Mouse (Mus musculus): ENCODE measurements around the gene Gstm3. TPM values are rescaled to one million over a fixed set of nuclear protein-coding genes. Genes with fewer than 3 reads are reported as not detected.
"Not testable (repeated sequence)": the region's sequence is repeated elsewhere in the genome, so short reads cannot be mapped to it uniquely, and the experiment has no call there.

Gstm3 gene
- polyA plus RNA-seq, 1 experiment from 2014 or later, result not detected

- Histone ChIP-seq H3K27ac (replicated peaks) (no peak overlapping the region), H3K9me3 (no peaks in the 10 kb centered on the region), H3K9ac (no peak overlapping the region), H3K27me3 (no peaks in the 10 kb centered on the region), H3K36me3 (no peaks in the 10 kb centered on the region), H3K4me3 (no peak overlapping the region), H3K4me1 (replicated peaks) (peaks cover 5% of the 10 kb centered on the region; the same call in 1 of the 2 replicates), H3K4me2 (no peak overlapping the region)
- 97% methylated on average over 5 of the region's 5 CpGs for WGBS
- no peak for ATAC-seq (ENCODE audit: low read depth)
Observed at GRCm38 (mm10) chr3:107966631-107967030, 2.5 kb downstream of the Gstm3 start.

GRCm38 (mm10) chr3:107965592-107965991, 3.5 kb downstream of the Gstm3 start:
- 90% methylated on average over 1 of the region's 1 CpGs for WGBS
- ATAC-seq (ENCODE audit: low read depth), result no peak

DNA sequence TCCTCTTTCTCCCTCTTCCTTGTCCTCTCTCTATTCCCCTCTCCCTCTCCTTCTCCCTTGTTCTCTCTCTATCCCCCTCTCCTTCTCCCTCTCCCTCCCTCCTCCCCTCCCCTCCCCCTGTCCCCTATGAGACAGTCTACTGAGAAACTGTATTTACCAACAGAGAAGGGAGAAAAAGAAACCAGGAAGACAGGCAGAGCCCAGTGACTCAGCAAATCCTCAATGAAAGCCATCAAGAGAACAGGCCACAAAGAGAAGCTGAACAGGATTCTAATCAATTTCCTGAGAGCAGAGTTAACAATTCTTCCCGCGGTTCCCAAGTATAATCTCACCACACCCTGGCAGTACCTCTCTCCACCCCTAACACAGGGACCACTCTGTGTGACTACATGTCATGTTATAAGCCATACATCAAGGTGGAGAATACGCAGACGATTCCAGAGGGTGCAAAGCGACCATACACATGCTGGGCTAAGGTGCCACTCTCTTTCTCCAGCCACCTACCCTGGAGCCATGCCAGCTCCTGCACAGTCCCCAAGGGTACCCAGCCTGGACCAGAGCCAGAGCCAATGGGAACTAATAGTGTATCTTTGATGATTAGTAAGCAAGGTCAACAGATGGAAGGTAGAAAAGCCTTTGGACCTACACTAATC, 4.3 kb downstream of the Gstm3 start:
- Histone ChIP-seq H3K9me3 (no peaks in the 10 kb centered on the region), H3K27me3 (no peaks in the 10 kb centered on the region), H3K27ac (replicated peaks) (no peak overlapping the region), H3K4me1 (replicated peaks) (peaks cover 5% of the 10 kb centered on the region; the same call in 1 of the 2 replicates), H3K4me3 (no peak overlapping the region), H3K9ac (no peak overlapping the region), H3K36me3 (no peaks in the 10 kb centered on the region), H3K4me2 (no peak overlapping the region)
- 70% methylated on average over 5 of the region's 5 CpGs for WGBS
- ATAC-seq (ENCODE audit: low read depth), result 0 out of 2 replicates have a peak, but pooled peaks have one; percentile 36

More at GRCm38 (mm10) chr3:107965592-107965991, 3.5 kb downstream of the Gstm3 start:
- no peak overlapping the region for H3K4me3 ChIP-seq
- H3K9me3 ChIP-seq, result no peaks in the 10 kb centered on the region
- H3K27ac ChIP-seq (replicated peaks), result no peak overlapping the region
- H3K9ac ChIP-seq, result no peak overlapping the region
- no peak overlapping the region for H3K4me2 ChIP-seq
- peaks cover 5% of the 10 kb centered on the region; the same call in 1 of the 2 replicates for H3K4me1 ChIP-seq (replicated peaks)
- H3K36me3 ChIP-seq, result no peaks in the 10 kb centered on the region
- no peaks in the 10 kb centered on the region for H3K27me3 ChIP-seq

GRCm38 (mm10) chr3:107964026-107964425, 5.1 kb downstream of the Gstm3 start:
- H3K4me3 ChIP-seq, result no peak overlapping the region
- no peak overlapping the region for H3K9ac ChIP-seq
- no peak overlapping the region for H3K4me2 ChIP-seq
- no peaks in the 10 kb centered on the region for H3K27me3 ChIP-seq
- H3K27ac ChIP-seq (replicated peaks), result no peak overlapping the region
- no peaks in the 10 kb centered on the region for H3K9me3 ChIP-seq
- no peak for ATAC-seq (ENCODE audit: low read depth)
- H3K36me3 ChIP-seq, result no peaks in the 10 kb centered on the region
- 93% methylated on average over 4 of the region's 4 CpGs for WGBS
- H3K4me1 ChIP-seq (replicated peaks), result peaks cover 5% of the 10 kb centered on the region; the same call in 1 of the 2 replicates

- not testable (repeated sequence) for H3K27ac ChIP-seq (replicated peaks); H3K9ac ChIP-seq; ATAC-seq (ENCODE audit: low read depth); H3K36me3 ChIP-seq; H3K4me2 ChIP-seq; H3K27me3 ChIP-seq; H3K4me1 ChIP-seq (replicated peaks); H3K4me3 ChIP-seq; H3K9me3 ChIP-seq
- WGBS, result 90% methylated on average over 9 of the region's 9 CpGs
Observed at GRCm38 (mm10) chr3:107955260-107955659, 13.8 kb downstream of the Gstm3 start.

DNA sequence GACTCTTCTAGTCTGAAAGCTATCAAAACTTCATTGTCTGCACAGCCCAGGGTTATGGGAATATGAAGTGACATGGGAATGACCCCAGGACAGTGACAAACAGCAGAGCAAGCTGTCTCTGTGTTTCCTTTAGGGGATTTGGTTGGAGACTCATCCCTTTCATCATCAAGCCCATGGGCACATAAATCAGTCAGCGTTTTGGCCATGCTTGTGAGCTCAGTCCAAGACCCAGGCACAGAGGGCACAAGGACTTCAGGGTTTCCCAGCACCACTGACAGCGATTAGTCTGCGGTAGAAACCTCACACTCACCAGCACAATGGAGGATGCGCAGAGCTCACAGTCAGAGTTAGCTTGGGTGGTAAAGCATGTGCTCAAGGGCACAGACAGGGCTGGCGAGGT, 15.2 kb downstream of the Gstm3 start:
- H3K27me3 ChIP-seq, result no peaks in the 10 kb centered on the region
- no peaks in the 10 kb centered on the region for H3K4me1 ChIP-seq (replicated peaks)
- H3K4me2 ChIP-seq, result no peak overlapping the region
- peak; percentile 50; the same call in 1 of the 2 replicates for ATAC-seq (ENCODE audit: low read depth)
- no peak overlapping the region for H3K4me3 ChIP-seq
- 0 out of 2 replicates have a peak overlapping the region, but pooled peaks have one; percentile 18 for H3K27ac ChIP-seq (replicated peaks)
- H3K9me3 ChIP-seq, result no peaks in the 10 kb centered on the region
- no peak overlapping the region for H3K9ac ChIP-seq
- WGBS, result 82% methylated on average over 5 of the region's 5 CpGs
- no peaks in the 10 kb centered on the region for H3K36me3 ChIP-seq

DNA sequence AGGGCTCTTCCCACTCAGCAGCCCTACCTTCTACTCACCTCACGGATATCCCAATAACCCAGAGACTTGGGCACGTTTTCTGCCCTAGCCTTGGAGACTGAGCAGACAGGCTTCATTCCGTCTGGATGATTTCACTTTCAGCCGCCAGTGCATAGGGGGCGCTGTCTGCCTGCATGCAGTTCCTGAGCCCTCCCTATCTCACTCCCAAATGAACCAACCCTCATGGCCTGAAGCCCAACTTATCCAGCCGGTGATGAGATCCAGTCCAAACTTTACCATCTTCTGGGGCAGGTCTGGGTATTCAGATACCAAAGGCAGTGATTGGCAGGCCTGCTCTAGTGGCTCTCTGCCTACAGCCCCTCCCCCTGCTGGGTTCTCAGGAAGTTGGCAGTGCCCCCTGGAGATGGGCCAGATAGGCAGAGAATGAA, 15.7 kb downstream of the Gstm3 start:
- Histone ChIP-seq H3K27me3 (no peaks in the 10 kb centered on the region), H3K9me3 (no peaks in the 10 kb centered on the region), H3K4me1 (replicated peaks) (no peaks in the 10 kb centered on the region), H3K4me3 (no peak overlapping the region), H3K9ac (no peak overlapping the region), H3K36me3 (no peaks in the 10 kb centered on the region), H3K4me2 (no peak overlapping the region), H3K27ac (replicated peaks) (no peak overlapping the region)
- 31% methylated on average over 6 of the region's 6 CpGs for WGBS
- peak; percentile 74 for ATAC-seq (ENCODE audit: low read depth)

- Histone ChIP-seq H3K27me3 (no peaks in the 10 kb centered on the region), H3K9me3 (no peaks in the 10 kb centered on the region), H3K4me1 (replicated peaks) (no peaks in the 10 kb centered on the region), H3K4me2 (no peak overlapping the region), H3K9ac (no peak overlapping the region), H3K36me3 (no peaks in the 10 kb centered on the region), H3K27ac (replicated peaks) (no peak overlapping the region), H3K4me3 (no peak overlapping the region)
- WGBS, result 87% methylated on average over 11 of the region's 11 CpGs
- no peak for ATAC-seq (ENCODE audit: low read depth)
Observed at GRCm38 (mm10) chr3:107950531-107950930, 18.6 kb downstream of the Gstm3 start.

- H3K27ac ChIP-seq (replicated peaks); H3K4me1 ChIP-seq (replicated peaks); H3K9me3 ChIP-seq; H3K36me3 ChIP-seq; H3K4me3 ChIP-seq; H3K4me2 ChIP-seq; ATAC-seq (ENCODE audit: low read depth); H3K9ac ChIP-seq; H3K27me3 ChIP-seq: not testable (repeated sequence)
- WGBS, result 96% methylated on average over 1 of the region's 1 CpGs
Observed at GRCm38 (mm10) chr3:107949461-107949860, 19.6 kb downstream of the Gstm3 start.

DNA sequence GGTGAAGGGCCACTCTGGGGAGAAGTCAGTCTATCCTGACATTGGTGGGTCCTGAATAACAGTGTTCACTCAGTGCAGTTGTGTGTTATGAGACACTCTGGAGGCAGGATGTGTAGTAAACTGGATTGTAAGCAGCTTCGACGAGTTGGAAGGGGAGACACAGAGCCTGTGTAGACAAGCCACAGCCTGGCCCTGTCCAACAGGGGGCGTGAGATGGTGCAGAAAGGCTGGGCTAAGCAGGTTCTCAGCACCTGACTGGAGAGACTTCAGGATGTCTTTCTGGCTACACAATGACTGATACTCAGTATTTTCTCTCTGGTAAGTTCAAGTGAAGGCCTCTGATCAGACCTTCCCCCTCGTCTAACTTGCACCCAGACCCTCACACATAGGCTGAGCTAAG, 23.4 kb downstream of the Gstm3 start:
- Histone ChIP-seq H3K27me3 (no peaks in the 10 kb centered on the region), H3K9ac (no peak overlapping the region), H3K4me2 (no peak overlapping the region), H3K4me1 (replicated peaks) (peaks cover 21% of the 10 kb centered on the region), H3K4me3 (no peak overlapping the region), H3K36me3 (no peaks in the 10 kb centered on the region), H3K27ac (replicated peaks) (no peak overlapping the region), H3K9me3 (no peaks in the 10 kb centered on the region)
- 66% methylated on average over 4 of the region's 4 CpGs for WGBS
- no peak for ATAC-seq (ENCODE audit: low read depth)

DNA sequence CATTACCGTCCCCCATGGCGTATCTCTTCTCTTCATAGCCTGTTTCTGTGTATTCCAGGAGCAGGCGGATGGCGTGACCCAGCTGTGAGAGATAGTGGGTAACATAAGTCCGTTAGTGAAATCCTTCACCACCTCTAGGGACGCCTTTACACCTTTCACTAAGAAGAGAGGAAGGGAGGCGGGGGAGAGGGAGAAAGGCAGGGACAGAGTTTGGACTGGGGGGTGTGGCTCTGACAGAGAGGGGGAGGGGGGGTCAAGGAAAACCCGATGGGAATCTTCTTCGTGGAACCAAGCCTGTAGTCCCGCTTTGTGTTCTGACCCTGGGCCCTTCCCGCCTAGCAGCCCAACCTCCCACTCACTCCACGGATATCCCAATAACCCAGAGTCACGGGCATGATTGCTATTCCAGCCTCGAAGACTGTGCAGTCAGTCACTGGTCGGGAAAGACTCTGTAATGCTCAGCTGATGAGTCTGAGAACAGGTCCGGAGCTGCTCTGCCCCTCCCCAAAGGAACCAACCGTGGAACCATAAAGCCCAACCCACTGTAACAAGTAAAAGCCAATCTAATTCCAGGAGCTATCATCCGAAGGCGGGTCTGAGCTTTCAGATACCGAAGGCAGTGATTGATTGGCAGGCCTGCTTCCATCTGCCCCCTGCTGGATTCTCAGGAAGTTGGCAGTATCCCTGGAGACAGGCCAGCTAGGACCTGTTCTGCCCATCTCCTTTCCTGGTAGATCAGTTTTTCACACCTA, 25.7 kb downstream of the Gstm3 start, which contains the start of gene Gstm6:
Gene Gstm6 (minus strand): TSS at position 511 of the 752 bp plus-strand sequence.
- Histone ChIP-seq H3K27ac (replicated peaks) (no peak within 1 kb of the TSS), H3K4me2 (peak within 1 kb of the TSS; percentile 52), H3K36me3 (no peaks in the 10 kb centered on the region), H3K4me3 (peak within 1 kb of the TSS; percentile 27), H3K9me3 (no peaks in the 10 kb centered on the region), H3K9ac (no peak within 1 kb of the TSS), H3K4me1 (replicated peaks) (peaks cover 33% of the 10 kb centered on the region), H3K27me3 (no peaks in the 10 kb centered on the region)
- WGBS, result 18% methylated on average over 20 of the region's 20 CpGs
- peak; percentile 77 for ATAC-seq (ENCODE audit: low read depth)

DNA sequence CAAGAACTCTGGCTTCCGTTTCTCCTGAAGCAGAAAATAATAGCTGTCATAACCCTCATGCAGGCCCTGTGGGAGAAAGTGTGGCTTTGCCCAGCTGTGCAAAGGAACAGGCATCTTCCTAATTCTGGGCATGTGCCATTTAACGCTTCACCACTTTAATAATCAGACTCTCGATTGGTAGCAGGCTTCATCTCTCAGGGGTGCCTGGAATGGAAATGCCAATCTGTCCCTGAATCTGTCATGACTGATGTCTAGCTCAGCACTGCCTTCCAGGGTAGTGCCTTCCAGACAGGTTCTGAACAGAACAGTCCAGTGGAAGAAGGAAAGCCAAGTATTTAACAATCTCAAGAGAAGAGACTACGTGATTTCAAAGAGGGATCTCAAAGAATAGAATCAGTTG, 27.8 kb downstream of the Gstm3 start:
- H3K27ac ChIP-seq (replicated peaks), result no peak overlapping the region
- H3K4me3 ChIP-seq, result no peak overlapping the region
- peaks cover 33% of the 10 kb centered on the region for H3K4me1 ChIP-seq (replicated peaks)
- no peak overlapping the region for H3K9ac ChIP-seq
- H3K27me3 ChIP-seq, result no peaks in the 10 kb centered on the region
- H3K4me2 ChIP-seq, result no peak overlapping the region
- WGBS, result 62% methylated on average over 4 of the region's 4 CpGs
- ATAC-seq (ENCODE audit: low read depth), result no peak
- H3K9me3 ChIP-seq, result no peaks in the 10 kb centered on the region
- no peaks in the 10 kb centered on the region for H3K36me3 ChIP-seq

Measured in neural tube, embryonic 13.5 days (tissue).